Mouse (Mus musculus): ENCODE data around the gene Olfr1106. TPM values are rescaled to one million over a fixed set of nuclear protein-coding genes. Genes with fewer than 3 reads are reported as not detected.

The Olfr1106 gene
- not detected in 2 replicates for polyA plus RNA-seq (2012)

DNA sequence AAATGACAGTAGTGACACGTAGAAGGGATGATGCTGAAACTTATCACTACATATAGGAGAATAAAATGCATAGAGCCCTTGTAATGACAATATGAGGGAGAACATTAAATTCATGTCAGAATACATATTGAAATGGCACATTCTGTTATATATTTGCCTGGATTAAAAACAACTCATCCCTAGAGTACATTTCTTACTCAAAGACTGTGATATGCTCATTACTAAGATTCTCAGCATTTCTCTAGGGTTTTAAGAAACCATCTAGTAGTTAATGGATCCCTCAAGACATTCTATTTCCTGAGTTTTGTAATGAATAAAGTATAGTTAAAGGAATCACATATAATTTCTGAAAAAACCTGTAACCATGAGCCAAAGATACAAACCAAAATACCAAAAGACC, at the start of gene Olfr1106:
Olfr1106 (minus strand) TSS at position 101 of the 400 bp plus-strand sequence.
- TF ChIP-seq GATA1 (IDR thresholded peaks at IDR 0.05; ENCODE audit: low read length) (no peak), TAL1 (IDR thresholded peaks at IDR 0.05; ENCODE audit: low read length) (no peak)
- H3K4me1 ChIP-seq (ENCODE audit: control insufficient read depth) = no peaks in the 10 kb centered on the region
- H3K36me3 ChIP-seq (ENCODE audit: control insufficient read depth) = no peaks in the 10 kb centered on the region
- no peaks in the 10 kb centered on the region for H3K27me3 ChIP-seq (ENCODE audit: control insufficient read depth)
- no peaks in the 10 kb centered on the region for H3K9me3 ChIP-seq (ENCODE audit: control insufficient read depth, low read length)
- no peak within 1 kb of the TSS for H3K4me3 ChIP-seq (replicated peaks)

GRCm38 (mm10) chr2:87095908-87096307, 43.8 kb upstream of the Olfr1106 start, which contains the start of gene Olfr1109:
Olfr1109 (minus strand) TSS chr2:87096008.
- no peaks in the 10 kb centered on the region for H3K4me1 ChIP-seq (ENCODE audit: control insufficient read depth)
- H3K4me3 ChIP-seq (replicated peaks) = no peak within 1 kb of the TSS
- TF ChIP-seq TAL1 (IDR thresholded peaks at IDR 0.05; ENCODE audit: low read length) = no peak
- no peak for TF ChIP-seq GATA1 (IDR thresholded peaks at IDR 0.05; ENCODE audit: low read length)
- H3K36me3 ChIP-seq (ENCODE audit: control insufficient read depth) = no peaks in the 10 kb centered on the region
- H3K9me3 ChIP-seq (ENCODE audit: control insufficient read depth, low read length) = no peaks in the 10 kb centered on the region
- no peaks in the 10 kb centered on the region for H3K27me3 ChIP-seq (ENCODE audit: control insufficient read depth)

DNA sequence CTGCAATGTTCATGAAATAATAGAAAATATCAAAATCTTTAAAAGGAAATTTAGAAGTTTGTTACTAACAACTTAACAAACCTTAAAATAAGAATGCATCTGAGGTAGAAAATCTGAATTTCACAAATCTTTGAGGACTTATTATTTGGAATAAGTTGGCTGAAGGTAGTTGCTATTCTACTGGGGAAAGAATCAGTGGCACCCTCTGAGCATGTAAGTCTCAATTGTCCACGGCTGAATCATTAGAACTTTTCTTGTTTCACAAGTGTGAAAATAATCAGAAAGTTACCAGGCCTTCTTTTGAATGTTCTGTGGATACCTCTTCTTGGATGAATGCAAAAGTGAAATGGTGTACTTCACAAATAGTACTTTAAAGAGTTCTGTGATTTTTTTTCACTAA, 23.6 kb upstream of the Olfr1106 start, which contains the start of gene Olfr1107:
Olfr1107 (minus strand) TSS at position 101 of the 400 bp plus-strand sequence.
- Histone ChIP-seq H3K4me1 (ENCODE audit: control insufficient read depth) (no peaks in the 10 kb centered on the region), H3K9me3 (ENCODE audit: control insufficient read depth, low read length) (0 out of 2 replicates have a peak, but pooled peaks cover 2% of the 10 kb centered on the region), H3K27me3 (ENCODE audit: control insufficient read depth) (no peaks in the 10 kb centered on the region), H3K36me3 (ENCODE audit: control insufficient read depth) (no peaks in the 10 kb centered on the region), H3K4me3 (replicated peaks) (no peak within 1 kb of the TSS)
- no peak for TF ChIP-seq GATA1 (IDR thresholded peaks at IDR 0.05; ENCODE audit: low read length)
- TF ChIP-seq TAL1 (IDR thresholded peaks at IDR 0.05; ENCODE audit: low read length) = no peak

DNA sequence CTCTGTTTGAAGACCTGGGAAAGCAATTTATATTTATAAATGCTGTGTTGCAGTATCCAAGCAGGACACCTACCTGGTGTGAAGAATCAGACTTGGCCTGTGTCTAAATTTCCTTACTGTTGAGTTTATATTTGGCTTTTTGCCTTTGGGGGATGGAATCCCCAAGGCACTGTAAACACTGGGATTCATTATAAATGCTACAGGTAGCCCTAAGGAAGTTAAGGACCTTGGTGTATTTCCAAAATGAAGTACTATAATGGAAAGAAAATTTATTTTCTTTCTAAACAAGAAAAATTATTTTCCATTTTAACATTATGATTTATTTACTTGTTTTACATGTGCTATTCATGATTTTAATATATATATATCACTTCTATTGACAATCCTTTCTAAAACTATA, 15.6 kb downstream of the Olfr1106 start, which contains the start of gene Olfr1105:
Olfr1105 (minus strand) TSS at position 101 of the 400 bp plus-strand sequence.
- Histone ChIP-seq H3K36me3 (ENCODE audit: control insufficient read depth) (no peaks in the 10 kb centered on the region), H3K9me3 (ENCODE audit: control insufficient read depth, low read length) (no peaks in the 10 kb centered on the region), H3K27me3 (ENCODE audit: control insufficient read depth) (no peaks in the 10 kb centered on the region), H3K4me3 (replicated peaks) (no peak within 1 kb of the TSS), H3K4me1 (ENCODE audit: control insufficient read depth) (no peaks in the 10 kb centered on the region)
- TF ChIP-seq TAL1 (IDR thresholded peaks at IDR 0.05; ENCODE audit: low read length) (no peak), GATA1 (IDR thresholded peaks at IDR 0.05; ENCODE audit: low read length) (no peak)

DNA sequence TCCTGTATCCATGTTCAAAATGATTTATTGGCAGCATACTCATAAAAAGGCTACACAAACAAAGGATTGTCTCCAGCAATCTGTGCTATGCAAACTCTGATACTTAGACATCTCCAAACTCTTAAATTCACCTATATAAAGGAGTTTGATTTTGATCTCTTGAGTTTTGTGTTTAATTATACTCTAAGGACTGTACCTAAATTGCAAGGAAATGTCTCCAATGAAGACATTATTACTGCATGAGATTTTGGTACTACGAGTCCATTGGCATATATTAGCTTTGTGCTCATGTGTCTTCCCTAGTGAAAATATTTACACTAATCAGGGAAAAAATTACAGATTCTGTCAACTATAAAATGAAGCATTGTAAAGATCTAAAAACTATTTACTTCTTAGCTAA, 25.1 kb downstream of the Olfr1106 start, which contains the start of gene Olfr1104:
Olfr1104 (minus strand) TSS at position 101 of the 400 bp plus-strand sequence.
- H3K36me3 ChIP-seq (ENCODE audit: control insufficient read depth) = no peaks in the 10 kb centered on the region
- H3K4me1 ChIP-seq (ENCODE audit: control insufficient read depth) = no peaks in the 10 kb centered on the region
- no peaks in the 10 kb centered on the region for H3K27me3 ChIP-seq (ENCODE audit: control insufficient read depth)
- H3K4me3 ChIP-seq (replicated peaks) = no peak within 1 kb of the TSS
- no peaks in the 10 kb centered on the region for H3K9me3 ChIP-seq (ENCODE audit: control insufficient read depth, low read length)
- TF ChIP-seq TAL1 (IDR thresholded peaks at IDR 0.05; ENCODE audit: low read length) (no peak), GATA1 (IDR thresholded peaks at IDR 0.05; ENCODE audit: low read length) (no peak)

- H3K4me3 ChIP-seq (replicated peaks) = no peak within 1 kb of the TSS
- H3K4me1 ChIP-seq (ENCODE audit: control insufficient read depth) = no peaks in the 10 kb centered on the region
- no peaks in the 10 kb centered on the region for H3K36me3 ChIP-seq (ENCODE audit: control insufficient read depth)
- TF ChIP-seq TAL1 (IDR thresholded peaks at IDR 0.05; ENCODE audit: low read length) (no peak), GATA1 (IDR thresholded peaks at IDR 0.05; ENCODE audit: low read length) (no peak)
- H3K9me3 ChIP-seq (ENCODE audit: control insufficient read depth, low read length) = 0 out of 2 replicates have a peak, but pooled peaks cover 3% of the 10 kb centered on the region
- H3K27me3 ChIP-seq (ENCODE audit: control insufficient read depth) = no peaks in the 10 kb centered on the region
Observed at GRCm38 (mm10) chr2:86998098-86998497, 54.0 kb downstream of the Olfr1106 start, which contains the start of gene Olfr1102. Olfr1102 (plus strand) TSS chr2:86998398.

Other genes with a start within 250 kb of the Olfr1106 start
- not detected in 2 replicates for gene Olfr141, start 242.3 kb downstream of the Olfr1106 start, polyA plus RNA-seq (2012)
- gene Olfr1094, start 227.6 kb downstream of the Olfr1106 start, polyA plus RNA-seq (2012) = 0.03 TPM in 1 of 2 replicates, not detected in the other
- gene Olfr1095, start 200.6 kb downstream of the Olfr1106 start, polyA plus RNA-seq (2012) = not detected in 2 replicates
- gene Gm13723, start 177.5 kb downstream of the Olfr1106 start, polyA plus RNA-seq (2012) = not detected in 2 replicates
- not detected in 2 replicates for gene Olfr1097, start 160.1 kb downstream of the Olfr1106 start, polyA plus RNA-seq (2012)
- gene Olfr1098, start 127.7 kb downstream of the Olfr1106 start, polyA plus RNA-seq (2012) = not detected in 2 replicates
- 0.01 TPM in 1 of 2 replicates, not detected in the other for gene Olfr1099, start 91.6 kb downstream of the Olfr1106 start, polyA plus RNA-seq (2012)
- gene Olfr1100, start 72.3 kb downstream of the Olfr1106 start, polyA plus RNA-seq (2012) = not detected in 2 replicates
- not detected in 2 replicates for gene Olfr1101, start 61.1 kb downstream of the Olfr1106 start, polyA plus RNA-seq (2012)
- not detected in 2 replicates for gene Olfr1102, start 53.9 kb downstream of the Olfr1106 start, polyA plus RNA-seq (2012)
- not detected in 2 replicates for gene Olfr1104, start 25.2 kb downstream of the Olfr1106 start, polyA plus RNA-seq (2012)
- not detected in 2 replicates for gene Olfr1105, start 15.7 kb downstream of the Olfr1106 start, polyA plus RNA-seq (2012)
- not detected in 2 replicates for gene Olfr1107, start 23.5 kb upstream of the Olfr1106 start, polyA plus RNA-seq (2012)
- gene Olfr1109, start 43.7 kb upstream of the Olfr1106 start, polyA plus RNA-seq (2012) = not detected in 2 replicates
- gene Olfr259, start 62.3 kb upstream of the Olfr1106 start, polyA plus RNA-seq (2012) = 0.04 TPM in 1 of 2 replicates, not detected in the other
- not detected in 2 replicates for gene Olfr1110, start 88.0 kb upstream of the Olfr1106 start, polyA plus RNA-seq (2012)
- not detected in 2 replicates for gene Olfr1111, start 100.4 kb upstream of the Olfr1106 start, polyA plus RNA-seq (2012)
- gene Olfr1112, start 135.5 kb upstream of the Olfr1106 start, polyA plus RNA-seq (2012) = not detected in 2 replicates
- gene Olfr1113, start 156.7 kb upstream of the Olfr1106 start, polyA plus RNA-seq (2012) = not detected in 2 replicates
- not detected in 2 replicates for gene Olfr1115, start 195.7 kb upstream of the Olfr1106 start, polyA plus RNA-seq (2012)
- gene Olfr1116, start 215.3 kb upstream of the Olfr1106 start, polyA plus RNA-seq (2012) = under 0.01 TPM in 1 of 2 replicates, not detected in the other

All from erythroblast, embryonic 14.5 days (primary cell).